Mouse (Mus musculus) heart, postnatal 0 days (tissue): ENCODE measurements around the gene Ampd3. TPM values are rescaled to one million over a fixed set of nuclear protein-coding genes. Genes with fewer than 3 reads are reported as not detected.

ENCODE experiments used
- ATAC-seq: fragments of 200-750 bp; cut with Nextera tagmentation; 2 replicates; pipeline ENCODE4 v1.8.0; 2017; ENCODE audit warnings: low read depth, moderate number of reproducible peaks, moderate library complexity; ENCODE audit not compliant: insufficient read depth
- DNase-seq: peaks from one replicate; pipeline ENCODE4 v3.0.0-alpha.2; 2016; ENCODE audit warnings: low spot score
- H3K27ac ChIP-seq: fragments of 300-500 bp; sonication (generic); 2 replicates; pipeline ENCODE4 v1.5.1; 2014; ENCODE audit warnings: low read depth, mild to moderate bottlenecking
- H3K27me3 ChIP-seq: fragments of 300-500 bp; sonication (generic); 2 replicates; pipeline ENCODE4 v1.6.1; 2014; ENCODE audit warnings: low read length, mixed read lengths; ENCODE audit not compliant: control insufficient read depth, insufficient read depth
- H3K36me3 ChIP-seq: fragments of 300-500 bp; sonication (generic); replicated peaks from 2 replicates; pipeline ENCODE4 v1.6.1; 2014; ENCODE audit warnings: low read length, mixed read lengths; ENCODE audit not compliant: control insufficient read depth, insufficient read depth
- H3K4me1 ChIP-seq: fragments of 300-500 bp; sonication (generic); 2 replicates; pipeline ENCODE4 v1.6.1; 2014; ENCODE audit warnings: antibody characterized with exemption; ENCODE audit not compliant: control insufficient read depth, insufficient read depth
- H3K4me2 ChIP-seq: fragments of 300-500 bp; sonication (generic); 2 replicates; pipeline ENCODE4 v1.6.1; 2014; ENCODE audit warnings: low read depth, mild to moderate bottlenecking, low read length, moderate library complexity
- H3K4me3 ChIP-seq: fragments of 300-500 bp; sonication (generic); 2 replicates; pipeline ENCODE4 v1.5.1; 2014; ENCODE audit warnings: low read depth, low read length
- H3K9ac ChIP-seq: fragments of 300-500 bp; sonication (generic); replicated peaks from 2 replicates; pipeline ENCODE4 v1.6.1; 2014; ENCODE audit warnings: low read depth, low read length, mixed read lengths
- H3K9me3 ChIP-seq: fragments of 300-500 bp; sonication (generic); replicated peaks from 2 replicates; pipeline ENCODE4 v1.6.1; 2016; ENCODE audit warnings: low read length; ENCODE audit not compliant: control insufficient read depth
- CTCF ChIP-seq: IDR thresholded peaks from 2 replicates; pipeline ENCODE4 v1.5.1; 2016; ENCODE audit warnings: antibody characterized with exemption, control low read depth, low read depth
- EP300 ChIP-seq: IDR thresholded peaks from 2 replicates; pipeline ENCODE4 v1.6.1; 2016; ENCODE audit warnings: antibody characterized with exemption, low read depth
- WGBS: fragments of 180-500 bp; shearing (Covaris S2); extraction: QIAGEN DNeasy Blood & Tissue Kit; methylation state at CpG from one replicate; pipeline ENCODE4 v1.1.7; 2014; 5-methylcytosine and 5-hydroxymethylcytosine counted together
- polyA plus RNA-seq: library from polyadenylated mRNA; unstranded; fragments of >200 nt; fragmentation: Nextera tagmentation; extraction: Ambion mirVana; gene quantifications from 2 replicates; pipeline ENCODE4 v1.2.1, GENCODE M21; 2015
- total RNA-seq: library from RNA; depleted of rRNA; stranded (reverse); fragments of >200 nt; gene quantifications from 2 replicates; pipeline ENCODE4 v1.2.3, GENCODE M21; 2014; ENCODE audit warnings: low replicate concordance

Gene Ampd3
- total and polyA plus RNA-seq, 2 experiments from 2014 or later: 15.6 to 19.7 TPM

DNA sequence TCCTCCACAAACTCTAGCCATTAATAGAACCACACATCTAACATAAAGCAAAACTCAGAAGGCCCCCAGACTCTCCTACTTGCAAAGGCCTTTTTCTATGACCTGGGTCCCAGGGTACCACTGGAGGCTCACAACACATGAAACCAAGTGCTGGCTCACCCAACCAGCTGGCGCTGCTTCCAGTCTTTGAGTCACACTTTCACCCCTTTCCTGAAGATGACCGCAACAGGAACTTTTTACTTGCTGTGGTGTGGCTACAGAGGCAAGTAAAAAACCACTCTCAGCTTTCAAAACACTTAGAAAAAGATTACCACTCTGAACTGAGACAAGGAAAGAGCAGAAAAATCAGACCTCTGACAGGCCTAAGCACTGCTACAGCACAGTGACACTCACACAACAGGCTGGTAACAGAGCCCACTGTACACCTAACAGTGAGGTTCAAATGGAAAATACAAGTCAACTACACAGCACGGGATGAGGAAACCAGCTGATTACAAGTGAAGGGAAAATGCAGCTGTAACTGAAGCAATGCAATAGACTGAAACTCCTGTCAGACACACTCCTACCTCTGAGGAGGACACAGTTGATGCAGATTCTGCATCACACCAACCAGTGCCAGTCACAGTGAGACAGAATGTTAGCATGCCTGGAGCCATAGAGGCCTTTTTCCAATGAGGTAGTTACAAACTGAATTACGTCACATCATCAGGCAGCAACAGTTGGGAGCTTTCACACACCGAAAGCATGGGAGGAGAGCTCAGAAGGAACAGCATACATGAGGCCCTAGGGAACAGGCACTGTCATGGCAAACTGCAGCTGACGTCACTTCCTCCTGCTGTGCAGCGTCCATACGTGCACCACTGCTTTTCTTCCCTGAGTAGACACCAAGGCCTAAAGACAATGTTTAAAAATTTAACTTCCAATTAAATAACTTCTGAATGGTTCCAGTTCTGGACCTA, 56.3 kb downstream of the Ampd3 start:
- TF ChIP-seq CTCF (no peak), EP300 (no peak)
- Histone ChIP-seq H3K4me3 (no peak overlapping the region), H3K36me3 (peaks cover 50% of the 10 kb centered on the region), H3K4me2 (no peak overlapping the region), H3K9me3 (no peaks in the 10 kb centered on the region), H3K4me1 (peaks cover 24% of the 10 kb centered on the region), H3K27me3 (no peaks in the 10 kb centered on the region), H3K27ac (peak overlapping the region; percentile 22), H3K9ac (no peak overlapping the region)
- DNase-seq (no peak), ATAC-seq (no peak)
- WGBS: 74% methylated on average over 8 of the region's 8 CpGs

- Histone ChIP-seq H3K36me3 (peaks cover 36% of the 10 kb centered on the region), H3K27ac (peak overlapping the region; percentile 50), H3K4me1 (no peaks in the 10 kb centered on the region), H3K9ac (no peak overlapping the region), H3K4me2 (no peak overlapping the region), H3K27me3 (no peaks in the 10 kb centered on the region), H3K9me3 (no peaks in the 10 kb centered on the region), H3K4me3 (no peak overlapping the region)
- WGBS: 29% methylated on average over 1 of the region's 1 CpGs
- DNase-seq: no peak
- TF ChIP-seq EP300 (no peak), CTCF (no peak)
- ATAC-seq: peak; percentile 53; the same call in 1 of the 2 replicates
Measured at GRCm38 (mm10) chr7:110833024-110833423, 65.0 kb downstream of the Ampd3 start.

GRCm38 (mm10) chr7:110834018-110834417, 66.0 kb downstream of the Ampd3 start:
- H3K36me3 ChIP-seq: peaks cover 26% of the 10 kb centered on the region
- no peaks in the 10 kb centered on the region for H3K27me3 ChIP-seq
- H3K4me1 ChIP-seq: no peaks in the 10 kb centered on the region
- TF ChIP-seq CTCF (no peak), EP300 (no peak)
- no peak overlapping the region for H3K9ac ChIP-seq
- ATAC-seq (no peak), DNase-seq (no peak)
- H3K4me2 ChIP-seq: no peak overlapping the region
- H3K27ac ChIP-seq: no peak overlapping the region
- H3K9me3 ChIP-seq: no peaks in the 10 kb centered on the region
- no peak overlapping the region for H3K4me3 ChIP-seq
- 94% methylated on average over 1 of the region's 1 CpGs for WGBS

DNA sequence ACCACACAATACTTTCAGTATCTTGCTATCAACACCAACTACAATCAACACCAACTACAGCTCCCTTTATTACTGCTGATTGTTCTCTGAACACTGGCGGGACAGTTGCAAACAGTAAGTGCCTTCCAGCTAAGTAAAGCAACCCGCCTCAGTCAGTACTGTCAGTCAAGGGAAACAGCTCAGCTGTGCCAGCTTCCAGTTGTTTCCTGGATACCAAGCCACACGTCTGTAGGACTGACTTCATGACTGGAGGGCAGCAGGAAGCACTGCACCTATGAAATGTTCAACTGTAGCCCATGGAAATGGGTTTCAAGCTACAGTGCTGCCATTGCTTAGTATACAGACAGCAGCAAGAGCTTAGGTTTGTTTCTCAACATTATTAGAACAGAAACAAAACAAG, 66.5 kb downstream of the Ampd3 start:
- no peaks in the 10 kb centered on the region for H3K27me3 ChIP-seq
- no peak overlapping the region for H3K27ac ChIP-seq
- no peaks in the 10 kb centered on the region for H3K9me3 ChIP-seq
- peaks cover 21% of the 10 kb centered on the region for H3K36me3 ChIP-seq
- H3K9ac ChIP-seq: no peak overlapping the region
- no peak for TF ChIP-seq EP300
- no peak for TF ChIP-seq CTCF
- no peak overlapping the region for H3K4me2 ChIP-seq
- no peaks in the 10 kb centered on the region for H3K4me1 ChIP-seq
- DNase-seq (no peak), ATAC-seq (no peak)
- 22% methylated on average over 3 of the region's 3 CpGs for WGBS
- no peak overlapping the region for H3K4me3 ChIP-seq

- Histone ChIP-seq H3K27me3 (no peaks in the 10 kb centered on the region), H3K4me3 (no peak overlapping the region), H3K27ac (no peak overlapping the region), H3K4me2 (no peak overlapping the region), H3K4me1 (peaks cover 6% of the 10 kb centered on the region), H3K9ac (no peak overlapping the region), H3K9me3 (no peaks in the 10 kb centered on the region), H3K36me3 (no peaks in the 10 kb centered on the region; the same call in 1 of the 2 replicates)
- 66% methylated on average over 4 of the region's 4 CpGs for WGBS
- DNase-seq (no peak), ATAC-seq (no peak)
- TF ChIP-seq CTCF (no peak), EP300 (no peak)
Measured at GRCm38 (mm10) chr7:110840332-110840731, 72.3 kb downstream of the Ampd3 start.
